8 mouse cellular contexts compared by ENCODE assay signal in the genomic region with DNA sequence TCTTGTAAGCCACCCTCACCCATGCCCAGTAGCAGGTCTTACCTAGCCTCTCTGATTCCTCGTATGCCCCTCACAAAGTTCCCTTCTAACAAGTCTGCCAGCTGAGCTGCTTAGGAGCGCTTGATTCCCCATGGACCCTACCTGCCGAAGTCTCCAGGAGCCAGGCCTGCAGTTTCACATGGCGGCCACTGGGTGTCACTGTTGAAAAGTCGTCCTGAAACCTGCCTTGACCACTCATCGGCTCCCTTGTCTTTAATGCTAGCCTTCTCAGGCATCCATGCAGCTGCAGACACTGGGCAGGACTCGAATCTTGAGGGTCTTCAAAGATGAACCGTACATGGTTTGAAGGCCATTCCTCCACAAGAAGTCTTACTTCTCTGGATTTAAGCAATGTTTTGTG. TPM values are rescaled to one million over a fixed set of nuclear protein-coding genes. Genes with fewer than 3 reads are reported as not detected.
DNase-seq lines count a peak whose midpoint lies in the region; ATAC-seq and TF ChIP-seq lines count a peak whose summit lies in the region.

No protein-coding gene starts in this region.

- no peaks in the 10 kb centered on the region for H3K36me3 ChIP-seq in small intestine, adult 2 months (ENCODE audit: control insufficient read depth, insufficient read depth, low read length)

- TF ChIP-seq CTCF in small intestine, adult 2 months (IDR thresholded peaks at IDR 0.05; ENCODE audit: extremely low read depth, insufficient read length, insufficient replicate concordance, low read depth, low read length) = peak; percentile 93

- no peaks in the 10 kb centered on the region; the same call in 1 of the 2 replicates for H3K27me3 ChIP-seq in small intestine, adult 2 months (ENCODE audit: control insufficient read depth, insufficient read depth, low read length)

- no peak for TF ChIP-seq POLR2A in small intestine, adult 2 months (IDR thresholded peaks at IDR 0.05; ENCODE audit: low read depth, low read length)

- peak; percentile 59 to 83 for DNase-seq in adrenal gland, adult (ENCODE audit: inconsistent age in 2 of 2, low spot score in 1 of 2)
- DNase-seq in adrenal gland, postnatal 4 days (ENCODE audit: low spot score in 2 of 2) = no peak
- DNase-seq in R1 (ENCODE audit: low read depth, low spot score) = peak; percentile 83
- peak; percentile 73 to 78 for DNase-seq in cerebellum, postnatal 36 days
- DNase-seq in heart, adult 8-10 months (ENCODE audit: low spot score) = peak; percentile 61
- peak; percentile 75 to 79 for DNase-seq in kidney, postnatal 4 days

- H3K4me3 ChIP-seq in small intestine, adult 2 months (ENCODE audit: low read depth, low read length) = no peak overlapping the region

- peak; percentile 93 for ATAC-seq in megakaryocyte progenitor cell, adult 5-6 weeks (replicated peaks; ENCODE audit: poor library complexity)

- no peaks in the 10 kb centered on the region for H3K4me1 ChIP-seq in small intestine, adult 2 months (ENCODE audit: control insufficient read depth, insufficient read depth, insufficient read length, low read length)

- no peak overlapping the region for H3K27ac ChIP-seq in small intestine, adult 2 months (ENCODE audit: insufficient read depth, low read depth, low read length)

- WGBS in small intestine, adult 2 months = 5% methylated on average over 8 of the region's 8 CpGs

RNA-seq across cellular contexts. Expression of a gene that starts 19.6 kb away (rescaled TPM):
- 10 to 100 TPM; 26.2 to 27.9 TPM for total RNA-seq in adrenal gland, postnatal 4 days (2021)
- 10 to 100 TPM; 26.8 to 38.0 (median 31.5) TPM for total RNA-seq in heart, adult 8-10 months (2022)
- 8.5 and 14.5 TPM in 2 replicates for total RNA-seq in megakaryocyte progenitor cell, adult 5-6 weeks (2015)
- total RNA-seq in megakaryocyte progenitor cell, adult 5-6 weeks (2017) = 27.3 and 38.0 TPM in 2 replicates
- polyA plus RNA-seq in small intestine, adult 2 months (2012; rRNA removed) = 7.2 and 13.1 TPM in 2 replicates

RNA-seq across cellular contexts. Expression of a gene that starts 34.8 kb away (rescaled TPM):
- total RNA-seq in adrenal gland, postnatal 4 days (2021) = 10 to 100 TPM; 40.7 to 45.2 TPM
- 10 to 100 TPM; 15.8 to 22.6 (median 19.9) TPM for total RNA-seq in heart, adult 8-10 months (2022)
- total RNA-seq in megakaryocyte progenitor cell, adult 5-6 weeks (2015) = 115 and 127 TPM in 2 replicates
- 162 and 163 TPM in 2 replicates for total RNA-seq in megakaryocyte progenitor cell, adult 5-6 weeks (2017)
- 31.9 and 51.6 TPM in 2 replicates for polyA plus RNA-seq in small intestine, adult 2 months (2012; rRNA removed)

Comparison
In these comparisons a context has a peak if more than half of its experiments do, and no peak if none do; other contexts are left out.
1. DNase-seq: peak in adrenal gland, adult (2 of 2), R1 (single experiment), cerebellum, postnatal 36 days (2 of 2), heart, adult 8-10 months (single experiment) and kidney, postnatal 4 days (2 of 2); none in adrenal gland, postnatal 4 days (0 of 2).